Comparison of ENCODE assay signal across 7 mouse cellular contexts in genomic region chr10:127341891-127342639, GRCm38 (mm10). TPM values are rescaled to one million over a fixed set of nuclear protein-coding genes. Genes with fewer than 3 reads are reported as not detected.
DNase-seq lines count a peak whose midpoint lies in the region; ATAC-seq lines count a peak whose summit lies in the region.

Gene Gli1, minus strand, starts transcription at chr10:127341974.

- peak within 1 kb of the TSS; percentile 49 for H3K9ac ChIP-seq in intestine, embryonic 14.5 days (ENCODE audit: low read length)
- H3K9ac ChIP-seq in midbrain, embryonic 13.5 days (replicated peaks), result peak within 1 kb of the TSS; percentile 3; the same call in 1 of the 2 replicates

- WGBS in intestine, embryonic 14.5 days, result under 1% methylated on average over 28 of the region's 29 CpGs
- under 1% methylated on average over 29 of the region's 29 CpGs for WGBS in limb, embryonic 10.5 days
- under 1% methylated on average over 29 of the region's 29 CpGs for WGBS in midbrain, embryonic 13.5 days

- peak within 1 kb of the TSS; percentile 88 for H3K4me2 ChIP-seq in intestine, embryonic 14.5 days (ENCODE audit: low read length)
- H3K4me2 ChIP-seq in midbrain, embryonic 13.5 days (replicated peaks), result peak within 1 kb of the TSS; percentile 66

- H3K27ac ChIP-seq in intestine, embryonic 14.5 days (ENCODE audit: low read depth), result peak within 1 kb of the TSS; percentile 95
- H3K27ac ChIP-seq in limb, embryonic 10.5 days, result peak within 1 kb of the TSS; percentile 94
- no peak within 1 kb of the TSS for H3K27ac ChIP-seq in midbrain, embryonic 13.5 days

- 0 out of 2 replicates have a peak, but pooled peaks cover 5% of the 10 kb centered on the region for H3K27me3 ChIP-seq in intestine, embryonic 14.5 days (replicated peaks; ENCODE audit: control insufficient read depth, insufficient read depth, low read length)
- H3K27me3 ChIP-seq in limb, embryonic 10.5 days (ENCODE audit: low read depth, poor library complexity, severe bottlenecking), result peaks cover 19% of the 10 kb centered on the region
- H3K27me3 ChIP-seq in midbrain, embryonic 13.5 days, result peaks cover 40% of the 10 kb centered on the region

- peak; percentile 36 for ATAC-seq in intestine, embryonic 14.5 days (replicated peaks; ENCODE audit: low FRiP score, low TSS enrichment, low read depth)
- ATAC-seq in midbrain, embryonic 13.5 days, result peak; percentile 43

- peak within 1 kb of the TSS; percentile 44 for H3K4me3 ChIP-seq in intestine, embryonic 14.5 days (ENCODE audit: low read depth, low read length)
- H3K4me3 ChIP-seq in limb, embryonic 10.5 days, result peak within 1 kb of the TSS; percentile 70
- peak within 1 kb of the TSS; percentile 34 for H3K4me3 ChIP-seq in midbrain, embryonic 13.5 days (replicated peaks)

- intact Hi-C loops in gastrocnemius, postnatal 36 days (cut with DNase I), result loop anchor here (5.0 kb wide), 1 partner anchor 165 kb away; no protein-coding TSS in a partner anchor

- peak; percentile 85 to 86 for DNase-seq in adrenal gland, adult 18-20 months (ENCODE audit: low spot score in 2 of 2)
- DNase-seq in embryo, embryonic 10 days (ENCODE audit: low spot score), result peak; percentile 95
- DNase-seq in gastrocnemius, postnatal 36 days, result peak; percentile 81 to 84
- DNase-seq in intestine, embryonic 14.5 days (ENCODE audit: low spot score), result peak; percentile 93
- DNase-seq in limb, embryonic 10.5 days (ENCODE audit: low spot score), result peak; percentile 93
- peak; percentile 68 for DNase-seq in spleen, adult 12 weeks (ENCODE audit: low spot score)

- peaks cover 3% of the 10 kb centered on the region; the same call in 1 of the 2 replicates for H3K4me1 ChIP-seq in intestine, embryonic 14.5 days (replicated peaks; ENCODE audit: control insufficient read depth, insufficient read depth, low read length)
- H3K4me1 ChIP-seq in limb, embryonic 10.5 days, result peaks cover 44% of the 10 kb centered on the region
- H3K4me1 ChIP-seq in midbrain, embryonic 13.5 days (replicated peaks), result peaks cover 38% of the 10 kb centered on the region

- H3K9me3 ChIP-seq in intestine, embryonic 14.5 days (ENCODE audit: control insufficient read depth, low read length), result no peaks in the 10 kb centered on the region
- H3K9me3 ChIP-seq in limb, embryonic 10.5 days (replicated peaks), result no peaks in the 10 kb centered on the region
- H3K9me3 ChIP-seq in midbrain, embryonic 13.5 days, result no peaks in the 10 kb centered on the region

- H3K36me3 ChIP-seq in intestine, embryonic 14.5 days (ENCODE audit: control insufficient read depth, insufficient read depth, low read length), result peaks cover 4% of the 10 kb centered on the region
- H3K36me3 ChIP-seq in limb, embryonic 10.5 days, result peaks cover 12% of the 10 kb centered on the region
- H3K36me3 ChIP-seq in midbrain, embryonic 13.5 days, result no peaks in the 10 kb centered on the region

RNA-seq across cellular contexts. Expression of gene Gli1, which starts in this region (rescaled TPM):
- 1 to 10 TPM; 3.3 to 4.1 TPM for total RNA-seq in adrenal gland, adult 18-20 months (2021)
- 1 to 10 TPM; 1.0 to 1.5 TPM for total RNA-seq in gastrocnemius, postnatal 36 days (2021)
- 12.6 and 15.1 TPM in 2 replicates for polyA plus RNA-seq in intestine, embryonic 14.5 days (2014; fragmentation: Nextera tagmentation; extraction: Ambion mirVana)
- polyA plus RNA-seq in limb, embryonic 10.5 days (2016; fragmentation: Nextera tagmentation; extraction: Ambion mirVana), result 10.9 and 11.7 TPM in 2 replicates
- 1.3 and 1.5 TPM in 2 replicates for polyA plus RNA-seq in midbrain, embryonic 13.5 days (2015; fragmentation: Nextera tagmentation; extraction: Ambion mirVana)
